Mouse (Mus musculus): ENCODE data around the gene Plin5.
"Not testable (repeated sequence)": the region's sequence is repeated elsewhere in the genome, so short reads cannot be mapped to it uniquely, and the experiment has no call there.

Plin5 gene

GRCm38 (mm10) chr17:56065715-56066114 lies 51.7 kb downstream of the Plin5 start:
- DNase-seq = not testable (repeated sequence)

- DNase-seq = no peak
These were observed 55.3 kb downstream of the Plin5 start for GRCm38 (mm10) chr17:56062081-56062480.
